Mouse (Mus musculus): ENCODE data around the gene Spa17. TPM values are rescaled to one million over a fixed set of nuclear protein-coding genes. Genes with fewer than 3 reads are reported as not detected.
A peak's percentile ranks its signal among the peaks of the same experiment; 100 is the strongest.

Gene Spa17
- polyA plus RNA-seq, 2 experiments, result 2.5 to 4.1 TPM

- no peak for TF ChIP-seq POLR2A (IDR thresholded peaks at IDR 0.05; ENCODE audit: borderline replicate concordance, extremely low read depth, insufficient read depth, insufficient read length)
- Histone ChIP-seq H3K36me3 (ENCODE audit: control insufficient read depth, insufficient read depth, low read length) (no peaks in the 10 kb centered on the region), H3K27me3 (ENCODE audit: control insufficient read depth, insufficient read depth, low read length) (no peaks in the 10 kb centered on the region), H3K4me3 (replicated peaks; ENCODE audit: low read length) (no peak overlapping the region), H3K4me1 (ENCODE audit: control insufficient read depth, insufficient read depth, low read length) (no peaks in the 10 kb centered on the region), H3K4me2 (replicated peaks; ENCODE audit: low read depth, low read length, severe bottlenecking) (no peak overlapping the region), H3K9ac (ENCODE audit: low read depth, low read length, severe bottlenecking) (no peak overlapping the region), H3K9me3 (ENCODE audit: control insufficient read depth, low read length) (no peaks in the 10 kb centered on the region), H3K27ac (replicated peaks; ENCODE audit: low read depth, low read length) (no peak overlapping the region)
- DNase-seq (ENCODE audit: low spot score), result no peak
- ATAC-seq (ENCODE audit: low FRiP score, low read depth), result no peak
- WGBS, result 69% methylated on average over 4 of the region's 4 CpGs
Observed at GRCm38 (mm10) chr9:37628581-37628980, 15.1 kb upstream of the Spa17 start.

- Histone ChIP-seq H3K27me3 (ENCODE audit: control insufficient read depth, insufficient read depth, low read length) (no peaks in the 10 kb centered on the region), H3K4me3 (replicated peaks; ENCODE audit: low read length) (no peak overlapping the region), H3K4me1 (ENCODE audit: control insufficient read depth, insufficient read depth, low read length) (no peaks in the 10 kb centered on the region), H3K27ac (replicated peaks; ENCODE audit: low read depth, low read length) (no peak overlapping the region), H3K36me3 (ENCODE audit: control insufficient read depth, insufficient read depth, low read length) (no peaks in the 10 kb centered on the region), H3K4me2 (replicated peaks; ENCODE audit: low read depth, low read length, severe bottlenecking) (no peak overlapping the region), H3K9me3 (ENCODE audit: control insufficient read depth, low read length) (no peaks in the 10 kb centered on the region), H3K9ac (ENCODE audit: low read depth, low read length, severe bottlenecking) (no peak overlapping the region)
- ATAC-seq (ENCODE audit: low FRiP score, low read depth) (no peak), DNase-seq (ENCODE audit: low spot score) (no peak)
- WGBS, result 94% methylated on average over 1 of the region's 1 CpGs
- no peak for TF ChIP-seq POLR2A (IDR thresholded peaks at IDR 0.05; ENCODE audit: borderline replicate concordance, extremely low read depth, insufficient read depth, insufficient read length)
Observed at GRCm38 (mm10) chr9:37627263-37627662, 13.7 kb upstream of the Spa17 start.

GRCm38 (mm10) chr9:37626103-37626567 is 12.6 kb upstream of the Spa17 start:
- no peaks in the 10 kb centered on the region for H3K9me3 ChIP-seq (ENCODE audit: control insufficient read depth, low read length)
- H3K4me3 ChIP-seq (replicated peaks; ENCODE audit: low read length), result no peak overlapping the region
- 14% methylated on average over 3 of the region's 3 CpGs for WGBS
- no peak overlapping the region for H3K9ac ChIP-seq (ENCODE audit: low read depth, low read length, severe bottlenecking)
- H3K4me2 ChIP-seq (replicated peaks; ENCODE audit: low read depth, low read length, severe bottlenecking), result no peak overlapping the region
- ATAC-seq (ENCODE audit: low FRiP score, low read depth) (no peak), DNase-seq (ENCODE audit: low spot score) (no peak)
- no peaks in the 10 kb centered on the region for H3K27me3 ChIP-seq (ENCODE audit: control insufficient read depth, insufficient read depth, low read length)
- no peak overlapping the region for H3K27ac ChIP-seq (replicated peaks; ENCODE audit: low read depth, low read length)
- H3K4me1 ChIP-seq (ENCODE audit: control insufficient read depth, insufficient read depth, low read length), result no peaks in the 10 kb centered on the region
- TF ChIP-seq POLR2A (IDR thresholded peaks at IDR 0.05; ENCODE audit: borderline replicate concordance, extremely low read depth, insufficient read depth, insufficient read length), result no peak
- no peaks in the 10 kb centered on the region for H3K36me3 ChIP-seq (ENCODE audit: control insufficient read depth, insufficient read depth, low read length)

- DNase-seq (ENCODE audit: low spot score) (no peak), ATAC-seq (ENCODE audit: low FRiP score, low read depth) (no peak)
- H3K4me1 ChIP-seq (ENCODE audit: control insufficient read depth, insufficient read depth, low read length), result no peaks in the 10 kb centered on the region
- WGBS, result 32% methylated on average over 7 of the region's 7 CpGs
- no peak overlapping the region for H3K9ac ChIP-seq (ENCODE audit: low read depth, low read length, severe bottlenecking)
- no peak overlapping the region for H3K4me3 ChIP-seq (replicated peaks; ENCODE audit: low read length)
- H3K36me3 ChIP-seq (ENCODE audit: control insufficient read depth, insufficient read depth, low read length), result no peaks in the 10 kb centered on the region
- no peak overlapping the region for H3K27ac ChIP-seq (replicated peaks; ENCODE audit: low read depth, low read length)
- H3K4me2 ChIP-seq (replicated peaks; ENCODE audit: low read depth, low read length, severe bottlenecking), result 0 out of 2 replicates have a peak overlapping the region, but pooled peaks have one; percentile 19
- TF ChIP-seq POLR2A (IDR thresholded peaks at IDR 0.05; ENCODE audit: borderline replicate concordance, extremely low read depth, insufficient read depth, insufficient read length), result no peak
- H3K27me3 ChIP-seq (ENCODE audit: control insufficient read depth, insufficient read depth, low read length), result no peaks in the 10 kb centered on the region
- H3K9me3 ChIP-seq (ENCODE audit: control insufficient read depth, low read length), result no peaks in the 10 kb centered on the region
Observed at GRCm38 (mm10) chr9:37625641-37626040, 12.1 kb upstream of the Spa17 start.

GRCm38 (mm10) chr9:37625129-37625528 is 11.6 kb upstream of the Spa17 start:
- Histone ChIP-seq H3K4me1 (ENCODE audit: control insufficient read depth, insufficient read depth, low read length) (no peaks in the 10 kb centered on the region), H3K27me3 (ENCODE audit: control insufficient read depth, insufficient read depth, low read length) (no peaks in the 10 kb centered on the region), H3K9me3 (ENCODE audit: control insufficient read depth, low read length) (no peaks in the 10 kb centered on the region), H3K27ac (replicated peaks; ENCODE audit: low read depth, low read length) (no peak overlapping the region), H3K4me3 (replicated peaks; ENCODE audit: low read length) (no peak overlapping the region), H3K9ac (ENCODE audit: low read depth, low read length, severe bottlenecking) (no peak overlapping the region), H3K4me2 (replicated peaks; ENCODE audit: low read depth, low read length, severe bottlenecking) (no peak overlapping the region), H3K36me3 (ENCODE audit: control insufficient read depth, insufficient read depth, low read length) (no peaks in the 10 kb centered on the region)
- ATAC-seq (ENCODE audit: low FRiP score, low read depth) (no peak), DNase-seq (ENCODE audit: low spot score) (no peak)
- TF ChIP-seq POLR2A (IDR thresholded peaks at IDR 0.05; ENCODE audit: borderline replicate concordance, extremely low read depth, insufficient read depth, insufficient read length), result no peak
- WGBS, result 35% methylated on average over 3 of the region's 3 CpGs

DNA sequence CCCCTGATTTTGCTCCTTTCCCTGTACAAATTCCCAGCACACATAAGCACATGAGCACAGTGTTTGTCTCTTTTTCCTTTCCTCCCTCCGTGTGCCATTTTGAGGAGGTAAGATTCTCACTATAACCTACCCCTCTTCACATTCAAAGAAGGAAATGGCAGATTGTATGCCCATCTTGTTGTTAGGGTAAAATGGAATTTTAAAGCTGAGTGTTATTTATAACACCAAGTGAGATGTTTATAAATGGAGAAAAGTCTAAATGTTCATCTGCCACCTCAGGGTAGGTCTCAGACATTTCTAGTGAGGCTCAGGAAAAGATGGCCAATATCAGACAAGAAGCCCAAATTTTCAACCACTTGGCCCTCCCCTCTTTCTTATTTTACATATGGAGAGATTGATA is 11.0 kb upstream of the Spa17 start:
- H3K27ac ChIP-seq (replicated peaks; ENCODE audit: low read depth, low read length), result no peak overlapping the region
- ATAC-seq (ENCODE audit: low FRiP score, low read depth) (no peak), DNase-seq (ENCODE audit: low spot score) (no peak)
- no peak overlapping the region for H3K9ac ChIP-seq (ENCODE audit: low read depth, low read length, severe bottlenecking)
- no peaks in the 10 kb centered on the region for H3K36me3 ChIP-seq (ENCODE audit: control insufficient read depth, insufficient read depth, low read length)
- no peaks in the 10 kb centered on the region for H3K4me1 ChIP-seq (ENCODE audit: control insufficient read depth, insufficient read depth, low read length)
- H3K9me3 ChIP-seq (ENCODE audit: control insufficient read depth, low read length), result no peaks in the 10 kb centered on the region
- no peak overlapping the region for H3K4me2 ChIP-seq (replicated peaks; ENCODE audit: low read depth, low read length, severe bottlenecking)
- 82% methylated on average over 1 of the region's 1 CpGs for WGBS
- no peaks in the 10 kb centered on the region for H3K27me3 ChIP-seq (ENCODE audit: control insufficient read depth, insufficient read depth, low read length)
- no peak overlapping the region for H3K4me3 ChIP-seq (replicated peaks; ENCODE audit: low read length)
- TF ChIP-seq POLR2A (IDR thresholded peaks at IDR 0.05; ENCODE audit: borderline replicate concordance, extremely low read depth, insufficient read depth, insufficient read length), result no peak
